Mouse (Mus musculus) liver, adult 2 months (tissue): ENCODE measurements around the gene Tbx10. TPM values are rescaled to one million over a fixed set of nuclear protein-coding genes. Genes with fewer than 3 reads are reported as not detected.
A peak's percentile ranks its signal among the peaks of the same experiment; 100 is the strongest.

Source experiments
- DNase-seq: peaks from one replicate; pipeline ENCODE4 v3.0.0-alpha.2; 2011; ENCODE audit warnings: low read depth, low spot score; ENCODE audit errors: extremely low read depth
- H3K27ac ChIP-seq: fragments of 200-500 bp; replicated peaks from 2 replicates; pipeline ENCODE4 v1.5.1; 2012; ENCODE audit warnings: low read depth, mild to moderate bottlenecking, control low read depth, inconsistent platforms, low read length; ENCODE audit not compliant: insufficient read depth
- H3K27me3 ChIP-seq: fragments of 200-500 bp; 2 replicates; pipeline ENCODE4 v1.6.1; 2012; ENCODE audit warnings: mild to moderate bottlenecking, moderate library complexity, low read length, inconsistent platforms; ENCODE audit not compliant: control insufficient read depth, insufficient read depth
- H3K36me3 ChIP-seq: fragments of 200-500 bp; 2 replicates; pipeline ENCODE4 v1.6.1; 2012; ENCODE audit warnings: low read length, inconsistent platforms; ENCODE audit not compliant: control insufficient read depth, insufficient read depth
- H3K4me1 ChIP-seq: fragments of 200-500 bp; 2 replicates; pipeline ENCODE4 v1.6.1; 2011; ENCODE audit warnings: low read length; ENCODE audit not compliant: control insufficient read depth, insufficient read depth
- H3K4me3 ChIP-seq: fragments of 200-500 bp; 2 replicates; pipeline ENCODE4 v1.5.1; 2011; ENCODE audit warnings: low read depth, mild to moderate bottlenecking, control low read depth, low read length, moderate library complexity; ENCODE audit not compliant: insufficient read depth
- H3K79me2 ChIP-seq: fragments of 200-500 bp; 2 replicates; pipeline ENCODE4 v1.6.1; 2012; ENCODE audit warnings: inconsistent platforms, mild to moderate bottlenecking, low read length, moderate library complexity; ENCODE audit not compliant: control insufficient read depth, insufficient read depth
- H3K9ac ChIP-seq: fragments of 200-500 bp; 2 replicates; pipeline ENCODE4 v1.6.1; 2012; ENCODE audit warnings: low read depth, mild to moderate bottlenecking, control low read depth, inconsistent platforms, low read length
- CTCF ChIP-seq: fragments of 200-500 bp; IDR thresholded peaks from 2 replicates; pipeline ENCODE4 v1.5.1; 2011; ENCODE audit warnings: low read depth, low read length, control low read depth
- POLR2A ChIP-seq: fragments of 200-500 bp; IDR thresholded peaks from 2 replicates; pipeline ENCODE4 v1.6.1; 2011; ENCODE audit warnings: low read length, control low read depth; ENCODE audit not compliant: insufficient read depth; ENCODE audit errors: extremely low read depth
- WGBS: fragments of 180-500 bp; shearing (Covaris S2); methylation state at CpG from one replicate; pipeline ENCODE4 v1.1.7; 2018; 5-methylcytosine and 5-hydroxymethylcytosine counted together
- polyA plus RNA-seq: library from polyadenylated mRNA; depleted of rRNA; stranded (reverse); fragments of >200 nt; gene quantifications from 2 replicates; pipeline ENCODE4 v1.2.3, GENCODE M21; 2012; rRNA removed
- total RNA-seq: library from RNA; depleted of rRNA; stranded (reverse); fragments of >200 nt; gene quantifications from 2 replicates; pipeline ENCODE4 v1.2.3, GENCODE M21; 2014; rRNA removed

The Tbx10 gene
- not detected in 2 replicates for total RNA-seq
- not detected in 2 replicates for polyA plus RNA-seq

GRCm38 (mm10) chr19:3992416-3992815, at the start of gene Tbx10:
Gene Tbx10, plus strand, starts transcription at chr19:3992752.
- Histone ChIP-seq H3K4me3 (no peak within 1 kb of the TSS), H3K4me1 (peaks cover 3% of the 10 kb centered on the region), H3K9ac (no peak within 1 kb of the TSS), H3K27me3 (no peaks in the 10 kb centered on the region), H3K27ac (no peak within 1 kb of the TSS), H3K36me3 (peaks cover 3% of the 10 kb centered on the region; the same call in 1 of the 2 replicates), H3K79me2 (no peaks in the 10 kb centered on the region)
- WGBS: 77% methylated on average over 5 of the region's 5 CpGs
- no peak for DNase-seq
- TF ChIP-seq CTCF (no peak), POLR2A (no peak)

GRCm38 (mm10) chr19:3942986-3943735, 49.4 kb upstream of the Tbx10 start:
- H3K27ac ChIP-seq: no peak overlapping the region
- WGBS: 55% methylated on average over 27 of the region's 27 CpGs
- peaks cover 3% of the 10 kb centered on the region; the same call in 1 of the 2 replicates for H3K36me3 ChIP-seq
- peaks cover 6% of the 10 kb centered on the region for H3K4me1 ChIP-seq
- H3K9ac ChIP-seq: no peak overlapping the region
- no peaks in the 10 kb centered on the region for H3K27me3 ChIP-seq
- H3K79me2 ChIP-seq: no peaks in the 10 kb centered on the region
- DNase-seq: no peak
- TF ChIP-seq POLR2A (no peak), CTCF (no peak)
- H3K4me3 ChIP-seq: no peak overlapping the region

DNA sequence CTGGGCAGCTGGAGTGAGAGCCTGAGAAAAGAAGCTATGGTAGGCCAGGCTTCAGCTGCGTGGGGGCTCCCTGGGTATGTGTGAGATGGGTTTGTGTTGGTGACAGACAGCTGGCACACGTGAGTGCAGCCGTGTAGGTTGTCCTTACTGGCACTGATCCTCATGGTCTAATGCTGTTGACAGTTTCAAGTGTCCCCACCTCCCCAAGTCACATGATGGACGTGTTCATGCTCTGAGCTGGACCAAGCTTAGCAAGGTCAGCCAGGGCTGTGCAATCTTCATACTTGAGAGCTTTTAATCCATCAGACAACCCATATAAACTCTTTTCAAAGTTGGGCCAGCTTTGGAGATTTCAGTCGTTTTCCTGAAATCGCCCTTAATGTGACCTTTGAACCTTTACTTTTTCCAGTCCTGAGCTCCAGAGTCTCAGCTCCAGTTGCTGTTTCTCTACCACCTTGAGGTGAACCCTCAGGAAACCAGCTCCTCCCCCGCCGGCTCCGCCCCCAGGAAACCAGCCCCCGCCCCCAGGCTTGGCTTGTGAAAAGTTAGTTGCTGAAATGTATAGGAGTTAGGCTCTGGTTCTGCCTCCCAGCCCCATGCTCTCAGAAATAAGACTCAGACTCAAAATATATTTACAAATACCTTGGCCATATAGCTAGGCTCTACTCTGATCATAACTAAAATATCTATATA, 46.5 kb upstream of the Tbx10 start:
- H3K36me3 ChIP-seq: peaks cover 3% of the 10 kb centered on the region; the same call in 1 of the 2 replicates
- H3K4me3 ChIP-seq: no peak overlapping the region
- no peak for TF ChIP-seq POLR2A
- no peak for TF ChIP-seq CTCF
- peak overlapping the region; percentile 50 for H3K27ac ChIP-seq
- H3K27me3 ChIP-seq: no peaks in the 10 kb centered on the region
- 18% methylated on average over 10 of the region's 10 CpGs for WGBS
- no peaks in the 10 kb centered on the region for H3K79me2 ChIP-seq
- DNase-seq: peak; percentile 76
- H3K4me1 ChIP-seq: peaks cover 12% of the 10 kb centered on the region
- H3K9ac ChIP-seq: no peak overlapping the region

GRCm38 (mm10) chr19:3946715-3947114, 45.8 kb upstream of the Tbx10 start:
- 61% methylated on average over 2 of the region's 2 CpGs for WGBS
- DNase-seq: peak; percentile 46
- TF ChIP-seq CTCF (peak; percentile 82), POLR2A (no peak)
- Histone ChIP-seq H3K4me1 (peaks cover 12% of the 10 kb centered on the region), H3K36me3 (peaks cover 3% of the 10 kb centered on the region; the same call in 1 of the 2 replicates), H3K27me3 (no peaks in the 10 kb centered on the region), H3K79me2 (no peaks in the 10 kb centered on the region), H3K4me3 (no peak overlapping the region), H3K9ac (no peak overlapping the region), H3K27ac (0 out of 2 replicates have a peak overlapping the region, but pooled peaks have one; percentile 10)

DNA sequence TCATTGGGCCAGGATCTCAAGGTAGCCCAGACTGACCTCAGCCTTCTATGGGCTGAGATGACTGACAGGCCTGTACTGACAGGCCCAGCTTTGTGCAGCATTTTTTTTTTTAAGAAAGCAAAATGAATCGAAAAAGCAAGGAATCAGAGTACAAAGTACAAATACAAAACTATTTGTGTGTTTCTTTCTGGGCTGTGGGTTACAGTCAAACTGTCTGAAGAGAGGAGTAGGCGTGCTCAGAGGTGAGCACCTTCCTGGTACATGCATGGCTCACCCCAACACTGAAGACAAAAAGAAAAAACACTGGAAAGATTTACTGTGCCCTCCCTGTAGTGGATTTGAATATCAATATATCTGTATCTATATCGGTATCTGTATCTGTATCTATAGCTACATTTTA, 44.7 kb upstream of the Tbx10 start:
- WGBS: 81% methylated on average over 3 of the region's 3 CpGs
- H3K4me1 ChIP-seq: peaks cover 12% of the 10 kb centered on the region
- H3K79me2 ChIP-seq: no peaks in the 10 kb centered on the region
- H3K36me3 ChIP-seq: peaks cover 3% of the 10 kb centered on the region; the same call in 1 of the 2 replicates
- H3K4me3 ChIP-seq: no peak overlapping the region
- no peak overlapping the region for H3K9ac ChIP-seq
- TF ChIP-seq POLR2A: no peak
- no peak for TF ChIP-seq CTCF
- H3K27me3 ChIP-seq: no peaks in the 10 kb centered on the region
- H3K27ac ChIP-seq: no peak overlapping the region
- no peak for DNase-seq
